Mouse (Mus musculus) CH12.LX (cell line): ENCODE data around the gene 4921517D22Rik. TPM values are rescaled to one million over a fixed set of nuclear protein-coding genes. Genes with fewer than 3 reads are reported as not detected.
"Not testable (repeated sequence)": the region's sequence is repeated elsewhere in the genome, so short reads cannot be mapped to it uniquely, and the experiment has no call there.

Source experiments
- DNase-seq: peaks from one replicate; pipeline ENCODE4 v3.0.0-alpha.2; 2013; ENCODE audit errors: extremely low read depth
- H3K27ac ChIP-seq: 2 replicates; pipeline ENCODE4 v1.5.1; 2012; ENCODE audit warnings: low read depth, mild to moderate bottlenecking, control low read depth, moderate library complexity; ENCODE audit not compliant: insufficient read depth
- H3K27me3 ChIP-seq: replicated peaks from 2 replicates; pipeline ENCODE3; 2012; ENCODE audit warnings: inconsistent platforms
- H3K36me3 ChIP-seq, 2 experiments: replicated peaks in 1 of 2; 2 replicates each; pipeline versions ENCODE3 to v1.6.1; 2012; ENCODE audit warnings: inconsistent platforms in 1 of 2, low read length in 1 of 2, mild to moderate bottlenecking in 1 of 2, mixed read lengths in 1 of 2, moderate library complexity in 1 of 2; ENCODE audit not compliant: control insufficient read depth in 1 of 2, insufficient read depth in 1 of 2
- H3K4me1 ChIP-seq, 2 experiments: 2 replicates each; pipeline ENCODE4 v1.6.1; 2012; ENCODE audit warnings: inconsistent platforms in 1 of 2, moderate library complexity in 1 of 2; ENCODE audit not compliant: insufficient read depth in 2 of 2, control insufficient read depth in 1 of 2
- H3K4me2 ChIP-seq: 2 replicates; pipeline ENCODE4 v1.6.1; 2012; ENCODE audit warnings: low read depth, mild to moderate bottlenecking, control low read depth; ENCODE audit not compliant: poor library complexity, insufficient read depth, severe bottlenecking
- H3K4me3 ChIP-seq, 3 experiments: fragments of 150-350 bp in 1 of 3; sonication (generic) in 1 of 3; replicated peaks in 1 of 3; 2 replicates each; pipeline versions ENCODE3 to v1.5.1; 2011 to 2012; ENCODE audit warnings: low read depth in 2 of 3, low read length in 2 of 3, mild to moderate bottlenecking in 2 of 3, moderate library complexity in 2 of 3, control low read depth in 1 of 3, improper control_type of control experiment in 1 of 3, inconsistent platforms in 1 of 3, mixed read lengths in 1 of 3; ENCODE audit not compliant: poor library complexity in 1 of 3
- H3K79me2 ChIP-seq: replicated peaks from 2 replicates; pipeline ENCODE4 v1.6.1; 2012; ENCODE audit warnings: mild to moderate bottlenecking, moderate library complexity; ENCODE audit not compliant: control insufficient read depth, poor library complexity, insufficient read depth, severe bottlenecking; ENCODE audit errors: extremely low read depth
- H3K9ac ChIP-seq: 2 replicates; pipeline ENCODE4 v1.6.1; 2012; ENCODE audit warnings: low read depth, mild to moderate bottlenecking, control low read depth, moderate library complexity; ENCODE audit not compliant: insufficient read depth
- H3K9me3 ChIP-seq: replicated peaks from 2 replicates; pipeline ENCODE3; 2012; ENCODE audit warnings: low read length, inconsistent platforms, mixed read lengths
- BHLHE40 ChIP-seq: IDR thresholded peaks from 2 replicates; pipeline ENCODE4 v1.6.1; 2011; ENCODE audit warnings: mild to moderate bottlenecking, low read depth, low read length, improper control_type of control experiment
- CHD1 ChIP-seq: IDR thresholded peaks from 2 replicates; pipeline ENCODE4 v1.6.1; 2012; ENCODE audit warnings: low read depth, low read length, improper control_type of control experiment, inconsistent platforms
- CTCF ChIP-seq, 2 experiments: IDR thresholded peaks in 1 of 2; conservative IDR thresholded peaks in 1 of 2; 2 replicates each; pipeline ENCODE4 v1.5.1; 2011 to 2012; ENCODE audit warnings: low read depth in 2 of 2, low read length in 2 of 2, improper control_type of control experiment in 1 of 2, inconsistent platforms in 1 of 2, mild to moderate bottlenecking in 1 of 2, moderate library complexity in 1 of 2
- E2F4 ChIP-seq: IDR thresholded peaks from 2 replicates; pipeline ENCODE4 v1.6.1; 2011; ENCODE audit warnings: low read depth, low read length, improper control_type of control experiment; ENCODE audit not compliant: insufficient replicate concordance
- ELF1 ChIP-seq: IDR thresholded peaks from 2 replicates; pipeline ENCODE4 v1.6.1; 2014; ENCODE audit warnings: low read depth, mild to moderate bottlenecking, inconsistent platforms, low read length, improper control_type of control experiment
- EP300 ChIP-seq: IDR thresholded peaks from 2 replicates; pipeline ENCODE4 v1.6.1; 2011; ENCODE audit warnings: low read length, improper control_type of control experiment
- HCFC1 ChIP-seq: IDR thresholded peaks from 2 replicates; pipeline ENCODE4 v1.6.1; 2012; ENCODE audit warnings: low read depth, mild to moderate bottlenecking, inconsistent platforms, low read length, improper control_type of control experiment
- IRF4 ChIP-seq: IDR thresholded peaks from 2 replicates; pipeline ENCODE4 v1.6.1; 2014; ENCODE audit warnings: low read depth, mild to moderate bottlenecking, inconsistent platforms, low read length, improper control_type of control experiment
- JUN ChIP-seq: IDR thresholded peaks from 2 replicates; pipeline ENCODE4 v1.6.1; 2011; ENCODE audit warnings: low read depth, mild to moderate bottlenecking, low read length, improper control_type of control experiment, moderate library complexity; ENCODE audit not compliant: insufficient read depth
- KAT2A ChIP-seq: IDR thresholded peaks from 2 replicates; pipeline ENCODE4 v1.6.1; 2012; ENCODE audit warnings: low read length, improper control_type of control experiment, inconsistent platforms; ENCODE audit not compliant: insufficient replicate concordance
- MAFK ChIP-seq: IDR thresholded peaks from 2 replicates; pipeline ENCODE4 v1.6.1; 2011; ENCODE audit warnings: low read length, improper control_type of control experiment; ENCODE audit not compliant: insufficient replicate concordance
- MAX ChIP-seq: IDR thresholded peaks from 2 replicates; pipeline ENCODE4 v1.6.1; 2011; ENCODE audit warnings: low read length, improper control_type of control experiment
- MXI1 ChIP-seq: IDR thresholded peaks from 2 replicates; pipeline ENCODE4 v1.6.1; 2011; ENCODE audit warnings: mild to moderate bottlenecking, low read depth, low read length, improper control_type of control experiment
- MYC ChIP-seq: IDR thresholded peaks from 2 replicates; pipeline ENCODE4 v1.6.1; 2011; ENCODE audit warnings: low read depth, mild to moderate bottlenecking, improper control_type of control experiment, low read length
- NELFE ChIP-seq: IDR thresholded peaks from 2 replicates; pipeline ENCODE4 v1.6.1; 2011; ENCODE audit warnings: low read depth, low read length, improper control_type of control experiment
- NRF1 ChIP-seq: IDR thresholded peaks from 2 replicates; pipeline ENCODE4 v1.6.1; 2014; ENCODE audit warnings: low read depth, mild to moderate bottlenecking, inconsistent platforms, low read length, improper control_type of control experiment, moderate library complexity
- PAX5 ChIP-seq: IDR thresholded peaks from 2 replicates; pipeline ENCODE4 v1.6.1; 2012; ENCODE audit warnings: low read length, inconsistent platforms, mixed read lengths
- POLR2AphosphoS2 ChIP-seq: IDR thresholded peaks from 2 replicates; pipeline ENCODE4 v1.6.1; 2011; ENCODE audit warnings: low read depth, low read length, improper control_type of control experiment
- RAD21 ChIP-seq: IDR thresholded peaks from 2 replicates; pipeline ENCODE4 v1.6.1; 2011; ENCODE audit warnings: low read depth, mild to moderate bottlenecking, low read length, improper control_type of control experiment, moderate library complexity
- RCOR1 ChIP-seq: conservative IDR thresholded peaks from 2 replicates; pipeline ENCODE4 v1.6.1; 2012; ENCODE audit warnings: low read depth, mild to moderate bottlenecking, inconsistent platforms, low read length, improper control_type of control experiment
- SIN3A ChIP-seq: IDR thresholded peaks from 2 replicates; pipeline ENCODE4 v1.6.1; 2012; ENCODE audit warnings: low read length, improper control_type of control experiment, inconsistent platforms
- SMC3 ChIP-seq: IDR thresholded peaks from 2 replicates; pipeline ENCODE4 v1.6.1; 2011; ENCODE audit warnings: low read depth, low read length, improper control_type of control experiment
- USF2 ChIP-seq: conservative IDR thresholded peaks from 2 replicates; pipeline ENCODE4 v1.6.1; 2011; ENCODE audit warnings: low read depth, low read length, improper control_type of control experiment
- ZKSCAN1 ChIP-seq: IDR thresholded peaks from 2 replicates; pipeline ENCODE4 v1.6.1; 2012; ENCODE audit warnings: low read depth, inconsistent platforms, low read length, improper control_type of control experiment, borderline replicate concordance
- ZMIZ1 ChIP-seq: IDR thresholded peaks from 2 replicates; pipeline ENCODE4 v1.6.1; 2012; ENCODE audit warnings: low read depth, mild to moderate bottlenecking, inconsistent platforms, low read length, improper control_type of control experiment
- dilution Hi-C: fragments of 300-500 bp; cut with MboI; formaldehyde crosslinking; loops from 2 replicates; pipeline ENCODE4 v1.14.3; 2020; ENCODE audit warnings: low sequenced_read_pairs; ENCODE audit not compliant: extremely low pct_unique_long_range_greater_than_20kb, extremely low pct_ligation_motif_present
- in situ Hi-C: fragments of 300-500 bp; cut with MboI; formaldehyde crosslinking; loops from 3 replicates; pipeline ENCODE4 v1.14.3; 2019; ENCODE audit warnings: low sequenced_read_pairs, low pct_ligation_motif_present, low pct_unique_long_range_greater_than_20kb, mixed read lengths
- polyA plus RNA-seq: library from polyadenylated mRNA; unstranded; fragments of >175 nt; gene quantifications from 2 replicates; pipeline ENCODE4 v1.2.1, GENCODE M21; 2012; ENCODE audit warnings: low read depth; ENCODE audit not compliant: insufficient read length
- total RNA-seq, 2 experiments: library from RNA; depleted of rRNA; stranded (reverse); fragments of 300-350 nt in 1 of 2; fragments of >200 nt in 1 of 2; gene quantifications; 2 replicates each; pipeline ENCODE4 v1.2.3; 2012 to 2014

The 4921517D22Rik gene
- total and polyA plus RNA-seq, 3 experiments, result not detected

DNA sequence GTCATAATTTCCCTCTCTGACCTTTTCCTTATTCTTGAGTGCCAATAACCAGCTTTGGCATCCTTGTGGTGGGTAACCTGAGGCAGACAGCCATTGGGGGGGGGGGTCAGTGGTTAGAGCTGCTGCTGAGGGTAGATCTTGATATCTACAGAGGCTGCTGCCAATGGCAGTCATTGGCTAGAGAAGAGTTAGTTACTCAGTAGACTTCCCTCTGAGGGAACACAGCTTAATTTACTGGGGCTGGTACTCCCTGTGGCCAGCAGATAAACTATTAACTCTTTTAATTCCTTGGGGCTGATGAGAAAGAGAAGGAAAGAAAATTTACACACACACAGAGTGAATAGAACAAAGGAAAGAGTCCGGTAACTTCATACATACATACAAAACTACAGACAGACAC, 25.6 kb upstream of the 4921517D22Rik start:
- H3K9ac ChIP-seq, result no peak overlapping the region
- dilution Hi-C loops (no loop called here), in situ Hi-C loops (no loop called here)
- H3K9me3 ChIP-seq, result no peaks in the 10 kb centered on the region
- no peak overlapping the region for H3K4me3 ChIP-seq
- no peak for TF ChIP-seq USF2
- TF ChIP-seq MYC, result no peak
- no peak for TF ChIP-seq BHLHE40
- TF ChIP-seq MAFK, result no peak
- TF ChIP-seq HCFC1, result no peak
- TF ChIP-seq RAD21, result no peak
- TF ChIP-seq SIN3A, result no peak
- no peak for TF ChIP-seq JUN
- no peak for TF ChIP-seq KAT2A
- TF ChIP-seq ZMIZ1, result no peak
- TF ChIP-seq RCOR1, result no peak
- TF ChIP-seq MAX, result no peak
- no peak for TF ChIP-seq NRF1
- TF ChIP-seq MXI1, result no peak
- DNase-seq, result no peak
- no peaks in the 10 kb centered on the region for H3K36me3 ChIP-seq
- peak overlapping the region; percentile 41; the same call in 1 of the 2 replicates for H3K4me2 ChIP-seq
- H3K27ac ChIP-seq, result no peak overlapping the region
- H3K27me3 ChIP-seq, result peaks cover 2% of the 10 kb centered on the region
- peaks cover 6 to 20% of the 10 kb centered on the region in 2 experiments for H3K4me1 ChIP-seq
- H3K79me2 ChIP-seq, result no peaks in the 10 kb centered on the region

DNA sequence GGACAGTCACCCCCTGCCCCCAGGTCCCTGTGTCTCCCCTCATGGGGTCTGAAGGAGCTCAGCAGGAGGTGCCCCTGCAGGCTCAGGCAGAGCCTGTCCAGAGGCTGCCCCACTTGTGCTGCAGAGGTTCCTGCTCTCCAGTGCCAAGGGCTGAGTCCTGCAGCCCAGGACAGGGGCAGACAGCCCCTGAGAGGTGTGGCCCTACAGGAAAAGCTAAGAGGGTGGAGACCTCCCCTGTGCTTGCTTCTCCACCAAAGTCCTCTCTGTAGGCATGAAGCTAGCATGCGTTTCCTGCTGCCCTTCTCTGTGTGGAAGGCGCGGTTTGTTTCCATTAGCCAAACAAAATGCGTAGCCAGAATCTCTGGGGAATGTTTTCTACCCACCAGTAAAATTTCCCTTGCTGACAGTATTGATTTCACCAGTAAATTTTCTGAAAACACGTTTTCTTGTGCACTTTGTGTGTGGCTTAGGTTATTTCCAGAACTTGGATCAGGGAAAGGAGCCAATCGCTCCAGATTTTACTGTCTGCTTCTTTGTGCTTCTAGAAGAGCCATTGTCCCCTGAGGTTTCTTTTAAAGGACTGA, 25.0 kb upstream of the 4921517D22Rik start:
- H3K9me3 ChIP-seq, in situ Hi-C loops, H3K79me2 ChIP-seq: not testable (repeated sequence)

DNA sequence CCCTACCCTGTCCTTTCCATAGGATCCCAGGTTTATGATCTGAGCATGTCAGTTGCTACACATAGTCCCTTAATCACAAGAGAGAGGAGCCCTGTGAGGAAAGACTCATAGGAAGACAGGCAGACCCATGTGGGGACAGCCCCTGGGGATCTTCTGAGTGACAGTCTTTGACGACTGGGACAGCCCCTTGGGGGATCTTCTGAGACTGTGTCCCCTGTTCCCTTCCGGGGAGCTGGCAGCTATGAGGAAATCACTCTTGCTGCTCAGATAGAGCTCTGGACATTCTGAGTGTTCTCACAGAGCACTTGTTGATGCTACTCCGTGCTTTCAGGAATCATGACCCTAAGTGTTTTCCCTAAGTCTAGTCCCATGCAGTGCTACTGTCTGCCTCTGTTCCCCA, 19.8 kb upstream of the 4921517D22Rik start:
- in situ Hi-C loops (no loop called here), dilution Hi-C loops (no loop called here)
- Histone ChIP-seq H3K27me3 (peaks cover 4% of the 10 kb centered on the region), H3K9ac (no peak overlapping the region), H3K9me3 (no peaks in the 10 kb centered on the region), H3K79me2 (no peaks in the 10 kb centered on the region), H3K4me3 (no peak overlapping the region), H3K27ac (no peak overlapping the region), H3K36me3 (no peaks in the 10 kb centered on the region), H3K4me2 (peak overlapping the region; percentile 64), H3K4me1 (peaks cover 15 to 27% of the 10 kb centered on the region in 2 experiments)
- peak; percentile 92 for DNase-seq
- TF ChIP-seq EP300 (peak; percentile 81), POLR2AphosphoS2 (no peak), CHD1 (no peak), CTCF (conservative IDR thresholded peaks at IDR 0.05 in 1 of 2, IDR thresholded peaks at IDR 0.05 in 1 of 2; ENCODE audit: low read depth in 2 of 2, low read length in 2 of 2) (no peak), MXI1 (no peak; the same call in 1 of the 2 replicates), ZKSCAN1 (no peak), IRF4 (peak; percentile 74), MAX (no peak; the same call in 1 of the 2 replicates), ELF1 (peak; percentile 75), NELFE (no peak), USF2 (no peak), E2F4 (no peak), PAX5 (no peak), ZMIZ1 (no peak), MAFK (no peak), SMC3 (no peak), NRF1 (0 out of 2 replicates have a peak, but pooled peaks have one; percentile 5), RCOR1 (no peak), KAT2A (no peak)

More for the DNA sequence above, 25.0 kb upstream of the 4921517D22Rik start:
- H3K27ac ChIP-seq, H3K27me3 ChIP-seq, H3K9ac ChIP-seq: not testable (repeated sequence)
- H3K4me2 ChIP-seq, result peak overlapping the region; percentile 41
- 0 out of 2 replicates have a peak, but pooled peaks have one; percentile 34 for TF ChIP-seq BHLHE40
- 0 out of 2 replicates have a peak, but pooled peaks have one; percentile 24 for TF ChIP-seq EP300
- TF ChIP-seq, all 38 proteins: peak for 2; not testable (repeated sequence) for 36
- H3K36me3 ChIP-seq, dilution Hi-C loops, H3K4me3 ChIP-seq: not testable (repeated sequence)
- peak; percentile 20 for DNase-seq
- H3K4me1 ChIP-seq, result peaks cover 11 to 25% of the 10 kb centered on the region in 2 experiments
